Mouse (Mus musculus) kidney, adult 18-20 months (tissue): ENCODE results near the gene Mtg1.
"Not testable (repeated sequence)": the region's sequence is repeated elsewhere in the genome, so short reads cannot be mapped to it uniquely, and the experiment has no call there.

Source experiments
- DNase-seq: peaks from one replicate; pipeline ENCODE4 v3.0.0; 2021

Mtg1 gene

GRCm38 (mm10) chr7:140127911-140128310 is 9.5 kb upstream of the Mtg1 start:
- no peak for DNase-seq

DNA sequence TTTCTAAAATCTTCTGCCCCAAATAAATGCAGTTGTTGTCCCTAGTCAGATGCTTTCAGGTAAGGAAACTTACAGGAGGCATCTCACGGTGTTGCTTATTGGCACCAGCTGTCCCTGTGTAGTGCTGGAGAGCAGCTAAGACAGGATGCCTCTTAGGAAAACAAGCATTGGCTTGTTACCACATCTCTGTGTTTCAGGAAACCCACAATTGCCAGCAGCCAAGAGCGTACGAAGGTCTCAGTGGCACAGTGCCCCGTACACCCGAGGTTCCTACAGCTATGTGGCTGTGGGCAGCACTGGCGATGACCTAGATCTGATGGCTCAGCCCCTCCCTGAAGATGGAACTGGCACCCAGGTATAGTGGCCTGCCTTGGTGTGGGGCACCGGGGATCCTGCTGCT is 5.2 kb upstream of the Mtg1 start:
- DNase-seq = not testable (repeated sequence)

- DNase-seq = not testable (repeated sequence)
Observed at GRCm38 (mm10) chr7:140134033-140134432, 3.3 kb upstream of the Mtg1 start.

DNA sequence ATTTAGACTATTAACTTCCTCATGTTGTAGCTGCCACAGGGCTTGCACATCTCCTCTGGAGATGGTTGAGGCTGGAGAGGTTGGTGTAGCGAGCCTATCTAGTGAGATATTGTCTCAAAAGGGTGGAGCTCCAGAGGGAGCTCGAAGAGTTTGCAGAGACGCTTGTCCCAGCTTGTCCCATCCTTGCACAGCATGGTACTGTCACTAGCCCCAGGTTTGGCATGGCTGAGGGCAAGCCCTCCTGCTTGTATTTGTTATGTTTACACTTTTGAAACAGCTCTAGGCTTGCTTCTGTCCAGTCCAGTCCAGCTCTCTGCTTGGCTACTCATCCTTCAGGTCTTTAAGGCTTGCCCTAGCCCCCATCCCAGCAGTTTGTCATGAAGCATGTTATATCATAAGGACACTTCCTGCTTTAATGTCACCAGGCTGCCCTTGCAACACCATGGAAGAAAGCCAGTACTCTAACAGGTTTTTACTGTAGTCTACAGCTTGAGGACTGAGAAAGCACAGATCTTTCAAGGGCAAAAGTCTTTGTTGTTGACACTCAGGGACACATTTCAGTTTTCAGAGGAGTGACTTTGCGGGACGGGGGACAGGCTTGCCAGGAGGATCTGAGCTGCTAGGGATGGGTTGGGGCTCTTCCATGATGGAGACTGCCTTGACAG is 2.1 kb upstream of the Mtg1 start:
- no peak for DNase-seq

- no peak for DNase-seq
Observed at GRCm38 (mm10) chr7:140138021-140138310, 602 bp downstream of the Mtg1 start.

- DNase-seq = peak; percentile 65
Observed at GRCm38 (mm10) chr7:140141350-140141749, 4.0 kb downstream of the Mtg1 start.

- no peak for DNase-seq
Observed at GRCm38 (mm10) chr7:140144550-140144949, 7.2 kb downstream of the Mtg1 start.

DNA sequence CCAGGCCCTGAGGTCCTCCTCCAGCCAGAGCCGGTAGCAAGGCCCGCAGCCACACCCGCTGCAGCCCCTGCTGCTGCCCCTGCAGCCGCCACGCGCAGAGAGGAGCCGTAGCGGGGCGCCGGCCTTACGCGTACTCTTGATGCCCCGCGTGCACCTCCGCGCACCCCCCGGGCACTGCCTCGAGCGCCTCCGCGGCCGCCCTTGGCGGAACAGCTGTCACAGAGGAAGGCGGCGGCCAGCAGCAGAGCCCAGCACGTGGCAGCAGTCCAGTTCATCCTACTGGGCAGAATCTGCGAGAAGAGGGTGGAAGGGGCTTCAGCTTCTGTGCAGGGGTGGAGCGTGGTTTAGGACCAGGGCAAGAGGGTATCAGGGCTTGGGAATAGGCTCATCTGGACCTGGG is 16.0 kb downstream of the Mtg1 start:
- DNase-seq = no peak

DNA sequence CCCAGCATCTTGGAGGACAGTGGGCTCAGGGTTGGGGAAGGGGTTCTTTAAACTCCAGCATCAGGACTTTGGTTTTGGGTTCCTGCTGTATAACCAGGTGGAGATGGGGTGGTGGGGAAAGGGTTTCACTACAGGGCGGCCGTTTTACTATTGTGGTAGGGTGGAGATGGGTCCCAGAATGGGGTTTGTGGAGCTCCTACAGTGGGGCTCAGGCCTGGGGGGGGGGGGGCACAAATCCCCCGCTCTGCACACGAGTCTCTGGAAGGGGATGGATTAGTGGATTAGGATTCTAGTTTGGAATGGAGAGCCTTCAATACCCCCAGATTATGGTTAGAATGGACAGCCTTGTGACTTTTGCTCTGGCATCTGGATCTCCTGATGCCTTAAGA is 16.5 kb downstream of the Mtg1 start:
- DNase-seq = no peak

- no peak for DNase-seq
Observed at GRCm38 (mm10) chr7:140154218-140154927, 17.0 kb downstream of the Mtg1 start, which contains the start of gene Sprn. Gene Sprn, minus strand, starts transcription at chr7:140154877.

GRCm38 (mm10) chr7:140160363-140160762 is 23.0 kb downstream of the Mtg1 start:
- DNase-seq = no peak

DNA sequence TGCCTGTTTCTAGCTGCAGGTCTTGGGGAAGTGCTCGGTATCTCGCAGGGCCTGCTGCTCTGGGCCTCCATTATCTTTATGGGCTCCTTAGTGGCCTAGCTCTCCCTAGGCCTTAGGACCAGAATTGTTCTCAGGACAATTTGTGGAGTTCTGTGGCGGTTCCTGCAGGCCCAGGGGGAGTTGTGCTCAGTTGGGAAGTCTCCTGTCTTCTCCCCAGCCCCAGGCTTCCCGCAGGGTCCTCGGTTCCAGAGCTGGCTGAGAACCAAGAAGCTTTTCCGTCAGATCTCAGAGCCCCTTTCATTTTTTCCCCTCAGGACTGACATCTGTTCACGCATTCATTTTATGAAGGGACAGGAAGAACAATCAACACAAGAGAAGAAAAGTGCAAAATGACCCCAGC is 27.3 kb downstream of the Mtg1 start, which contains the start of gene Olfr522:
Gene Olfr522, minus strand, starts transcription at position 101 of the 400 bp plus-strand sequence.
- DNase-seq = no peak

DNA sequence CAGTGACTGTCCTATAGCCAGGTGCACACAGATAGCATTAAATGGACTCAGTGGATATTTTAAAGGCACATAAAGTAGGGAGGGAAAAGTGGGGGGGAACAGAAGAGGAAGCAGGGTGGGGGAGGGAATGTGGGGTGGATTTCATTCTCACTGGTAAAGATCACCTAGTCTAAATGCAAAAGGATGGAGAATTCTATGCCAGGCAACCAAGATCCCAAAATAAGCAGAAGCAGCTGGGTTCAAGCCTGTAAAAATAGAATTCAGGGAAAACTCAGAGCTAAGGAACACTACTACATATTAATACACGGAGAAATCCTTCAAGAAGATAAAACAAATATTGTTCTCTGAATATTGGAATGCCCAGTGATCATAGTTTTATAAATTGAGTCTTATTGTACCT is 30.6 kb downstream of the Mtg1 start:
- no peak for DNase-seq

DNA sequence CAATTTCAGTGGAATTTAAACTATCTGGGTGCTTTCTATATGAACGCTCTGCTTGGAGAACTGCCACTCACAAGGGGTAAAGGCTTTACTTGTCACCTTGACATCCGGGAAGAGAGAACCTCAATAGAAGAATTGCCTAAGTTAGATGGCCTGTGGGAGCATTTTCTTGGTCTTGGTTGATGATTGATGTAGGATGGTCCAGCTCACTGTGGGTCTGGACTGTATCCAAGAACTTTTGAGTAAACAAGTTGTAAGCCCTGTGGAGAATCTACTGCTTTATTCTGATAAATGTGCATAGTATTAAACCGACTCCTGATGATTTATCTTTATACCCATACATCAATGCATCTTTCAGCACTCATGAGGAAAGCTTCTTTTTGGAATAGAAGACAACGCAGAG is 32.0 kb downstream of the Mtg1 start:
- no peak for DNase-seq

- DNase-seq = no peak
Observed at GRCm38 (mm10) chr7:140170863-140171262, 33.5 kb downstream of the Mtg1 start.

GRCm38 (mm10) chr7:140172936-140173335 is 35.6 kb downstream of the Mtg1 start, which contains the start of gene Olfr523:
Gene Olfr523, plus strand, starts transcription at chr7:140173217.
- DNase-seq = no peak

- peak; percentile 73 for DNase-seq
Observed at GRCm38 (mm10) chr7:140179176-140179575, 41.8 kb downstream of the Mtg1 start.

DNA sequence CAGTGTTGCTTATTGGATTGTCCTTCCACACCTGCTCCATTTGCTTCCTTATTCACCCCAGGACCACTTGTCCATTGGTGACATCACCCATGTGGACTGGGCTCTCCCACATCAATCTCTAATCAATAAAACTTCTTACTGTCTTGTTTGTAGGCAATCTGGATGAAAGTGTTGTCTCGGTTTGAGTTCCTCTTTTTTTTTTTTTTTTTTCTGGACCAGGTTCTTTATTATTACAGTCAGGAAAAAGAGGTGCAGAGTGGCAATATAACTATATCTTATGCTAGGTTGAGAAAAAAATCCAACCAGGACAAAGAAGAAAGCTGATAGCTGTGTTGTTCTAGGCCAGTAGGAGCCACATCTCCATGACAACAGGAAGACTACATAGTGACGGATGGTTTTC is 43.3 kb downstream of the Mtg1 start:
- DNase-seq = no peak

DNA sequence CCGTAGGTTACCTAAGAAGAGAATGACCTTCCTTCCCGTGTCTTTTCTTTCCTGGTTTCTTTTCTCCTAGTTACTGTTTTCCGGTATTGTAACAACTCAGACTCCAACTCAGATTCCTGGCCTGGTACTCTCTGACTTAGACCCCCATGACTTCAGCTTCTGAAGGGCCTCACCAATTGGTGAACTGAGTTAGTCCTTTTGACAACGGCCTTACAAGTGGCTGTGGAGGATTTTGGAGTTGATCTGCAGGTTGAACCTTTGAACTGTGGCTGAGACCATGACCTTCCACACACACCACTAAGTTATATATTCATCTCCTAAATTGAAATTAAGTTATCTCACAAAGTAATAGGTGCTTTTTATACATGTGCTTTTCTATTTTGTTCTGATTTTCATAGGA is 46.8 kb downstream of the Mtg1 start:
- no peak for DNase-seq

GRCm38 (mm10) chr7:140186646-140187620 is 49.6 kb downstream of the Mtg1 start:
- DNase-seq = peak; percentile 65

- DNase-seq = no peak
Observed at GRCm38 (mm10) chr7:140187721-140188390, 50.5 kb downstream of the Mtg1 start.

DNA sequence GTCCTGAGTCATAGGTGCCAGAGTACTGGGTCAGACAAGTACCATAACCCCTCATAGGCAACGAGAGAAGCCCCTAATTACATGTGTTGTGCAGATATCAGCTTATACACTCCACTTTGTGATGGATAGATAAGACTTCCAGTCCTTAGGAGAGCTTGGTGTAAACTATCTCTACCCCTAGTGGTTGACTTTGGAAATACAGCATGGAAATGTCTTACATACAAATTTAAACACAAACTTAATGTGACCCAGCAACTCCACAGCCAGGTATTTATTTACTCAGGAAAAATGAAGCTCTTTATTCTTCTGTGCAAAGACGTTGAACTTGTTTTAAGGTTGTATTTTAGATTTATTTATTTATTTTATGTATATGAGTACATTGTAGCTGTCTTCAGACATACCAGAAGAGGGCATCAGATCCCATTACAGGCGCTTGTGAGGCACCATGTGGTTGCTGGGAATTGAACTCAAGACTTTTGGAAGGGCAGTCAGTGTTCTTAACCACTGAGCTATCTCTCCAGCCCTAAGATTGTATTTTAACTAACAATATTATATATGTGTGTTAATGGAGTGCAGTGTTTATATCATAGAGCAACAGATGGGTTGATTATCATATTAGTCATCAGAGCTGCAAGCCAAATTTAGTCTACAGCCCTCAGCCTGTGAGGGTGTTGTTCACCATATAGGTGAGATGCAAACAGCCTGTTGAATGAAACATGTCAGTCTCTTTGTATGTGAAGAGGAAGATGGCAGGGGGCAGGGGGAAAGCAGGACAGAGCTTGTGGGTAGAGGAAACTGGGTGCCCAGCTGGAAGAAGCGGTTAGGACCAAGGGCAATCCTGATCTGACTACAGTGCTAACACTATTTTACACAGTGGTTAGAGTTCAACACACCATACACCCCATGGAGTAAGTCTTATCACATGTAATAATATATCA is 51.3 kb downstream of the Mtg1 start:
- DNase-seq = no peak
